Mouse (Mus musculus) intestine, embryonic 14.5 days (tissue): ENCODE results near the gene Wdr81. TPM values are rescaled to one million over a fixed set of nuclear protein-coding genes. Genes with fewer than 3 reads are reported as not detected.

Experiments
- ATAC-seq: fragments of 200-750 bp; cut with Nextera tagmentation; replicated peaks from 2 replicates; pipeline ENCODE4 v1.8.0; 2017; ENCODE audit warnings: low read depth, moderate number of reproducible peaks, moderate TSS enrichment, moderate library complexity; ENCODE audit not compliant: low FRiP score, low TSS enrichment
- DNase-seq: peaks from one replicate; pipeline ENCODE4 v3.0.0-alpha.2; 2018; ENCODE audit warnings: low spot score
- H3K27ac ChIP-seq: fragments of 300-500 bp; sonication (generic); 2 replicates; pipeline ENCODE4 v1.5.1; 2014; ENCODE audit warnings: low read depth, mild to moderate bottlenecking, control low read depth
- H3K27me3 ChIP-seq: fragments of 300-500 bp; sonication (generic); replicated peaks from 2 replicates; pipeline ENCODE4 v1.6.1; 2014; ENCODE audit warnings: low read length, control low read depth; ENCODE audit not compliant: control insufficient read depth, insufficient read depth
- H3K36me3 ChIP-seq: fragments of 300-500 bp; sonication (generic); 2 replicates; pipeline ENCODE4 v1.6.1; 2014; ENCODE audit warnings: low read length, control low read depth; ENCODE audit not compliant: control insufficient read depth, insufficient read depth
- H3K4me1 ChIP-seq: fragments of 300-500 bp; sonication (generic); replicated peaks from 2 replicates; pipeline ENCODE4 v1.6.1; 2014; ENCODE audit warnings: low read length, control low read depth, mixed read lengths; ENCODE audit not compliant: control insufficient read depth, insufficient read depth
- H3K4me2 ChIP-seq: fragments of 300-500 bp; sonication (generic); 2 replicates; pipeline ENCODE4 v1.6.1; 2014; ENCODE audit warnings: low read length
- H3K4me3 ChIP-seq: fragments of 300-500 bp; sonication (generic); 2 replicates; pipeline ENCODE4 v1.5.1; 2014; ENCODE audit warnings: low read depth, low read length, control low read depth, mixed read lengths
- H3K9ac ChIP-seq: fragments of 300-500 bp; sonication (generic); 2 replicates; pipeline ENCODE4 v1.6.1; 2014; ENCODE audit warnings: mild to moderate bottlenecking, low read length
- H3K9me3 ChIP-seq: fragments of 300-500 bp; sonication (generic); 2 replicates; pipeline ENCODE4 v1.6.1; 2016; ENCODE audit warnings: low read length, control low read depth; ENCODE audit not compliant: control insufficient read depth
- WGBS: fragments of 180-500 bp; shearing (Covaris S2); extraction: QIAGEN DNeasy Blood & Tissue Kit; methylation state at CpG from one replicate; pipeline ENCODE4 v1.1.7; 2014; 5-methylcytosine and 5-hydroxymethylcytosine counted together
- polyA plus RNA-seq: library from polyadenylated mRNA; unstranded; fragments of >200 nt; fragmentation: Nextera tagmentation; extraction: Ambion mirVana; gene quantifications from 2 replicates; pipeline ENCODE4 v1.2.1, GENCODE M21; 2014

Gene Wdr81
- polyA plus RNA-seq, 1 experiment from 2014 or later: 5.9 TPM

GRCm38 (mm10) chr11:75470675-75471074 lies 16.2 kb upstream of the Wdr81 start:
- Histone ChIP-seq H3K36me3 (0 out of 2 replicates have a peak, but pooled peaks cover 1% of the 10 kb centered on the region), H3K4me1 (0 out of 2 replicates have a peak, but pooled peaks cover 8% of the 10 kb centered on the region), H3K9ac (no peak overlapping the region), H3K27me3 (no peaks in the 10 kb centered on the region), H3K9me3 (0 out of 2 replicates have a peak, but pooled peaks cover 3% of the 10 kb centered on the region), H3K27ac (no peak overlapping the region), H3K4me3 (no peak overlapping the region), H3K4me2 (no peak overlapping the region)
- DNase-seq (no peak), ATAC-seq (no peak)
- 84% methylated on average over 3 of the region's 3 CpGs for WGBS

DNA sequence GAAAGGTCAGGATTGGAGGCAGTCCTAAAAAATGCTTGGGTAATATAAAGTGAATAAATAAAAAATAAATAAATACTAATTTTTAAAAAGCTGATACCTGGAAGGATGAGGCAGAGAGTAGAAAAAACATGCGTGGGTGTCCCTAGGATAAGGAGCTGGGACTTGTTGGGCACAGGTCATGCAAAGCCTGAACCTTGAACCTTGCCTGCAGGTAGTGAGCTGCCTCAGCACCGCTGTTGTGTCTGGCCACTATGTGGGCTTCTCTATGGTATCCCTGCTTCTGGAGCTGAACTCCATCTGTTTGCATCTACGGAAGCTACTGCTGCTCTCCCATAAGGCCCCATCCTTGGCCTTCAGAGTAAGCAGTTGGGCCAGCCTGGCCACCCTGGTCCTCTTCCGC lies 14.7 kb upstream of the Wdr81 start:
- H3K36me3 ChIP-seq: 0 out of 2 replicates have a peak, but pooled peaks cover 5% of the 10 kb centered on the region
- no peak overlapping the region for H3K27ac ChIP-seq
- H3K27me3 ChIP-seq: no peaks in the 10 kb centered on the region
- no peak overlapping the region for H3K4me2 ChIP-seq
- no peak overlapping the region for H3K9ac ChIP-seq
- 0 out of 2 replicates have a peak, but pooled peaks cover 3% of the 10 kb centered on the region for H3K9me3 ChIP-seq
- WGBS: 90% methylated on average over 4 of the region's 4 CpGs
- no peak for ATAC-seq
- no peak overlapping the region for H3K4me3 ChIP-seq
- H3K4me1 ChIP-seq: 0 out of 2 replicates have a peak, but pooled peaks cover 8% of the 10 kb centered on the region
- DNase-seq: no peak

- H3K27ac ChIP-seq: no peak overlapping the region
- ATAC-seq: peak; percentile 26; the same call in 1 of the 2 replicates
- WGBS: 64% methylated on average over 7 of the region's 7 CpGs
These were observed 13.9 kb upstream of the Wdr81 start for GRCm38 (mm10) chr11:75468410-75468809.

DNA sequence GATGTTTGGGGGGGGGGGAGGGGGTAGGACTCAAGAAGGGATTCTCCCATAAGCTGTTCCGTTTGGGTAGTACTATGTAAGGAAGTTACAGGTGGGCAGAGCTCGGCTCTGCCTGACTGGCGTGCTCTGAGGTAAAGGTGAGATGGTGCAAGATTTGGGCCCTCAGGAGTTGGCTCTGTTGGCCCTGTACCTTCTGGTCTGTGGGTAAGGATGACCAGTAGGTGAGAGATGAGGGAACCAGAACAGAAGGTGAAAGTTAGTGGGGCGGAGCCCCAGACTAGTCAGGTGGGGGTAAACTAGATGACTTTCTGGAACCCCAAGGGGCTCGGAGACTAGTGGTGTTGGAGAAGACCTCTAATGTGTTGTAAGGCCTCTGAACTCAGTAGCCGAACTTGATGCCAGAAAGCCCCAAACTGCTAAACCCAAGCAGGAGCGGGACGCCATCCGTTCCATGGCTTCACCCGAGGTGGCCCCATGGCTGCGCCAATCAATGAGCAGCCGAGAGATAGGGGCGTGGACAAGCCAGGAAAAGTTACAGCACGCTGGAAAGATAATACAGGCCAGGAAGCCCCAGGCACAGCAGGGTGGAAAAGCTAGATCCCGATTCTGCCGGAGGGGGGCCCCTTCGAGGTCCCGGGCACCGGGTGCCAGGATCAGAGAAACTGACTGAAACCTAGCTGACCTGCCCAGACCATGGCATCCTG lies 13.1 kb upstream of the Wdr81 start:
- H3K9me3 ChIP-seq: 0 out of 2 replicates have a peak, but pooled peaks cover 3% of the 10 kb centered on the region
- peak; percentile 81 for DNase-seq
- H3K27me3 ChIP-seq: no peaks in the 10 kb centered on the region
- peak; percentile 81 for ATAC-seq
- peak overlapping the region; percentile 88 for H3K4me2 ChIP-seq
- peak overlapping the region; percentile 67 for H3K9ac ChIP-seq
- peaks cover 19% of the 10 kb centered on the region for H3K4me1 ChIP-seq
- WGBS: 14% methylated on average over 19 of the region's 19 CpGs
- peak overlapping the region; percentile 38; the same call in 1 of the 2 replicates for H3K27ac ChIP-seq
- H3K36me3 ChIP-seq: 0 out of 2 replicates have a peak, but pooled peaks cover 5% of the 10 kb centered on the region
- H3K4me3 ChIP-seq: peak overlapping the region; percentile 53

More at GRCm38 (mm10) chr11:75468410-75468809, 13.9 kb upstream of the Wdr81 start:
- H3K4me3 ChIP-seq: peak overlapping the region; percentile 53
- H3K9me3 ChIP-seq: 0 out of 2 replicates have a peak, but pooled peaks cover 3% of the 10 kb centered on the region
- no peaks in the 10 kb centered on the region for H3K27me3 ChIP-seq
- 0 out of 2 replicates have a peak, but pooled peaks cover 5% of the 10 kb centered on the region for H3K36me3 ChIP-seq
- no peak for DNase-seq
- H3K9ac ChIP-seq: peak overlapping the region; percentile 67
- peak overlapping the region; percentile 88 for H3K4me2 ChIP-seq
- peaks cover 12% of the 10 kb centered on the region; the same call in 1 of the 2 replicates for H3K4me1 ChIP-seq

- no peak for ATAC-seq
- Histone ChIP-seq H3K9me3 (0 out of 2 replicates have a peak, but pooled peaks cover 3% of the 10 kb centered on the region), H3K27me3 (no peaks in the 10 kb centered on the region), H3K36me3 (0 out of 2 replicates have a peak, but pooled peaks cover 5% of the 10 kb centered on the region), H3K27ac (no peak overlapping the region), H3K4me2 (peak overlapping the region; percentile 88), H3K9ac (no peak overlapping the region), H3K4me3 (no peak overlapping the region), H3K4me1 (peaks cover 26% of the 10 kb centered on the region)
- WGBS: 97% methylated on average over 4 of the region's 4 CpGs
- no peak for DNase-seq
These were observed 12.4 kb upstream of the Wdr81 start for GRCm38 (mm10) chr11:75466731-75467505.

DNA sequence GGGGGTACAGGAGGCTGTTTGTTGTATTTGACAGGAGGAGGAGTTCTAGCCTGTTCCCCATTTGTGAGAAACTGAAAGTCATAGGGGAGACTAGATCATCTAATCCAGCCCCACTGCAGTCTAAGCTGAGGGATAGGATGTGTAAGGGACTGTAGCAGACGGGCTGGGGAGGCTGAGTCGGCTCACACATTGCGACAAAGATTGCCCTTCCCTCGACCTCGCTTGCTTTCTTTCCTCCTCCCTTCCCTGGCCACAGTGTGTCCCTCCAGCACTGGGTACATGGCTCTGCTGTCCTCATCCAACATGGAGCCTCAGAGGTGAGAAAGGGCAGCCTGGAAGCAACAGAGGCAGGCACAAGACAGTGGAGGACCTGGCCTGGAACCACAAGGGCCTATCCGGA lies 10.5 kb upstream of the Wdr81 start:
- H3K4me2 ChIP-seq: no peak overlapping the region
- no peak overlapping the region for H3K4me3 ChIP-seq
- no peaks in the 10 kb centered on the region for H3K27me3 ChIP-seq
- peaks cover 29% of the 10 kb centered on the region for H3K4me1 ChIP-seq
- 0 out of 2 replicates have a peak, but pooled peaks cover 5% of the 10 kb centered on the region for H3K36me3 ChIP-seq
- 86% methylated on average over 6 of the region's 6 CpGs for WGBS
- DNase-seq: no peak
- no peak overlapping the region for H3K9ac ChIP-seq
- no peak overlapping the region for H3K27ac ChIP-seq
- 0 out of 2 replicates have a peak, but pooled peaks cover 3% of the 10 kb centered on the region for H3K9me3 ChIP-seq
- no peak for ATAC-seq

GRCm38 (mm10) chr11:75464417-75464816 lies 9.9 kb upstream of the Wdr81 start:
- peaks cover 35% of the 10 kb centered on the region for H3K4me1 ChIP-seq
- H3K27ac ChIP-seq: no peak overlapping the region
- DNase-seq (no peak), ATAC-seq (no peak)
- H3K4me2 ChIP-seq: no peak overlapping the region
- WGBS: 86% methylated on average over 6 of the region's 6 CpGs
- H3K27me3 ChIP-seq: no peaks in the 10 kb centered on the region
- H3K9ac ChIP-seq: no peak overlapping the region
- 0 out of 2 replicates have a peak, but pooled peaks cover 5% of the 10 kb centered on the region for H3K36me3 ChIP-seq
- H3K9me3 ChIP-seq: 0 out of 2 replicates have a peak, but pooled peaks cover 3% of the 10 kb centered on the region
- no peak overlapping the region for H3K4me3 ChIP-seq

- no peak overlapping the region for H3K9ac ChIP-seq
- no peak for ATAC-seq
- H3K9me3 ChIP-seq: 0 out of 2 replicates have a peak, but pooled peaks cover 3% of the 10 kb centered on the region
- WGBS: 53% methylated on average over 4 of the region's 4 CpGs
- H3K27me3 ChIP-seq: no peaks in the 10 kb centered on the region
- H3K36me3 ChIP-seq: 0 out of 2 replicates have a peak, but pooled peaks cover 5% of the 10 kb centered on the region
- DNase-seq: no peak
- H3K4me2 ChIP-seq: 0 out of 2 replicates have a peak overlapping the region, but pooled peaks have one; percentile 99
- no peak overlapping the region for H3K4me3 ChIP-seq
- peaks cover 33% of the 10 kb centered on the region for H3K4me1 ChIP-seq
- H3K27ac ChIP-seq: no peak overlapping the region; the same call in 1 of the 2 replicates
These were observed 9.1 kb upstream of the Wdr81 start for GRCm38 (mm10) chr11:75463624-75464023.
